Mouse (Mus musculus) spleen, adult 18-20 months (tissue): ENCODE data around the gene Eif3k.

Experiments
- DNase-seq, 2 experiments: peaks; one replicate each; pipeline ENCODE4 v3.0.0; 2022; ENCODE audit warnings: mixed read lengths in 2 of 2

Eif3k gene

GRCm38 (mm10) chr7:28933825-28934224, 47.8 kb downstream of the Eif3k start:
- DNase-seq = no peak

- no peak for DNase-seq
Observed at GRCm38 (mm10) chr7:28932421-28933041, 49.1 kb downstream of the Eif3k start.

- DNase-seq = no peak
Observed at GRCm38 (mm10) chr7:28931695-28932039, 50.0 kb downstream of the Eif3k start.

GRCm38 (mm10) chr7:28931032-28931694, 50.5 kb downstream of the Eif3k start:
- no peak for DNase-seq

GRCm38 (mm10) chr7:28930320-28931031, 51.2 kb downstream of the Eif3k start:
- no peak for DNase-seq

GRCm38 (mm10) chr7:28929381-28929780, 52.3 kb downstream of the Eif3k start:
- no peak for DNase-seq

GRCm38 (mm10) chr7:28926172-28926571, 55.5 kb downstream of the Eif3k start:
- DNase-seq = no peak

- no peak for DNase-seq
Observed at GRCm38 (mm10) chr7:28925317-28925716, 56.3 kb downstream of the Eif3k start.

GRCm38 (mm10) chr7:28924802-28925201, 56.9 kb downstream of the Eif3k start:
- DNase-seq = no peak

GRCm38 (mm10) chr7:28923865-28924291, 57.8 kb downstream of the Eif3k start:
- no peak for DNase-seq

- DNase-seq = no peak
Observed at GRCm38 (mm10) chr7:28922606-28923005, 59.1 kb downstream of the Eif3k start.

GRCm38 (mm10) chr7:28921722-28922465, 59.8 kb downstream of the Eif3k start:
- no peak for DNase-seq
